Mouse (Mus musculus): ENCODE results near the gene Ccl11. TPM values are rescaled to one million over a fixed set of nuclear protein-coding genes. Genes with fewer than 3 reads are reported as not detected.

Gene Ccl11
- polyA plus RNA-seq, 1 experiment from 2014 or later = not detected

DNA sequence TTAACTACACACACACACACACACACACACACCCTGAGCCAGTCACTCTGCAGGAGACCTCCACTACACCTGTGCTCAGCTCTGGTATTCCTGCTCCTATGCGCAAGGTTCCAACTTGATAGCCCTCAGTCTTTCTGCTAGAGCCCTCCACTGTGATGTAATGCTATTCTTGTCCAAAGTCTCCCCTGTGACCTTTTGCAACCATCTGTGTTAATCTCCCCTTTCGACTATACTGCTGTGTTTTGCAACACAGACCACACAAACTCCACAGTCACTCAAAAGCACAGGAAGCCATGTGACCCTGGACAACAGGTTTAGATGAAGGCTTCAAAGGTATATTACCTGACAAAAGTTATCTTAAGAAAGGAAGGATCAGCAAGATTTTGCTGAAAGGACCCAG lies 5.8 kb downstream of the Ccl11 start:
- Histone ChIP-seq H3K4me3 (replicated peaks) (no peak overlapping the region), H3K27me3 (no peaks in the 10 kb centered on the region), H3K9me3 (no peaks in the 10 kb centered on the region), H3K4me2 (replicated peaks) (no peak overlapping the region), H3K36me3 (no peaks in the 10 kb centered on the region), H3K27ac (no peak overlapping the region), H3K9ac (replicated peaks) (no peak overlapping the region), H3K4me1 (replicated peaks) (no peaks in the 10 kb centered on the region)
- no peak for ATAC-seq
- WGBS = 85% methylated on average over 2 of the region's 2 CpGs

GRCm38 (mm10) chr11:82066953-82067571 lies 9.4 kb downstream of the Ccl11 start:
- 87% methylated on average over 7 of the region's 7 CpGs for WGBS
- no peak overlapping the region for H3K27ac ChIP-seq
- no peak overlapping the region for H3K9ac ChIP-seq (replicated peaks)
- H3K9me3 ChIP-seq = no peaks in the 10 kb centered on the region
- no peak overlapping the region for H3K4me2 ChIP-seq (replicated peaks)
- H3K36me3 ChIP-seq = no peaks in the 10 kb centered on the region
- no peaks in the 10 kb centered on the region for H3K27me3 ChIP-seq
- no peak for ATAC-seq
- no peak overlapping the region for H3K4me3 ChIP-seq (replicated peaks)
- H3K4me1 ChIP-seq (replicated peaks) = no peaks in the 10 kb centered on the region

GRCm38 (mm10) chr11:82071076-82071475 lies 13.5 kb downstream of the Ccl11 start:
- H3K9me3 ChIP-seq = no peaks in the 10 kb centered on the region
- H3K36me3 ChIP-seq = no peaks in the 10 kb centered on the region
- no peak overlapping the region for H3K4me2 ChIP-seq (replicated peaks)
- H3K27ac ChIP-seq = no peak overlapping the region
- no peak overlapping the region for H3K4me3 ChIP-seq (replicated peaks)
- WGBS = 80% methylated on average over 3 of the region's 3 CpGs
- H3K9ac ChIP-seq (replicated peaks) = no peak overlapping the region
- ATAC-seq = no peak
- no peaks in the 10 kb centered on the region for H3K27me3 ChIP-seq
- H3K4me1 ChIP-seq (replicated peaks) = no peaks in the 10 kb centered on the region

- H3K9ac ChIP-seq (replicated peaks) = no peak overlapping the region
- H3K4me2 ChIP-seq (replicated peaks) = no peak overlapping the region
- no peak overlapping the region for H3K27ac ChIP-seq
- no peaks in the 10 kb centered on the region for H3K27me3 ChIP-seq
- 76% methylated on average over 1 of the region's 1 CpGs for WGBS
- no peaks in the 10 kb centered on the region for H3K4me1 ChIP-seq (replicated peaks)
- no peaks in the 10 kb centered on the region for H3K9me3 ChIP-seq
- no peaks in the 10 kb centered on the region for H3K36me3 ChIP-seq
- ATAC-seq = no peak
- H3K4me3 ChIP-seq (replicated peaks) = no peak overlapping the region
These were observed 14.8 kb downstream of the Ccl11 start for GRCm38 (mm10) chr11:82072374-82072773.

DNA sequence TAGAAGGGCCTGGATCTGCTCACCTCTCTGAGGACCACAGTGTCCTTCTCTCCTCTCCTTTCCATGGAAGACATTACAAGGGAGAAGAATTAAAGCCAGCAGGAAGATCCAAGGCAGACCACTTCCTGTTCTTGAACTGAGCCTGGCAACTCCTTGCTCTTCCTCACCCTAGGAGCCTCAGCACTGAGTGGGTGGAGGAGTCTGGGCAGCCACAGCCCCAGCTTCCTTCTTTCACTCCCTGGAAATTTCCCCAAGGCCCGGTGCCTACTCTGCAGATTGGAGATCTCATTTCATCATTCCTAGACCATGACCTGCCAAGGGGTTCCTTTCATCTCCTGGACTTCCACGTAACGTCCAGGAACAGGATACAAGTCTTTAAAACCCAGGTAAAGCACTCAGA lies 15.4 kb downstream of the Ccl11 start:
- H3K4me3 ChIP-seq (replicated peaks) = no peak overlapping the region
- H3K9me3 ChIP-seq = no peaks in the 10 kb centered on the region
- H3K27me3 ChIP-seq = no peaks in the 10 kb centered on the region
- no peak for ATAC-seq
- no peak overlapping the region for H3K4me2 ChIP-seq (replicated peaks)
- H3K9ac ChIP-seq (replicated peaks) = no peak overlapping the region
- H3K36me3 ChIP-seq = no peaks in the 10 kb centered on the region
- H3K4me1 ChIP-seq (replicated peaks) = no peaks in the 10 kb centered on the region
- WGBS = 86% methylated on average over 3 of the region's 3 CpGs
- H3K27ac ChIP-seq = no peak overlapping the region

DNA sequence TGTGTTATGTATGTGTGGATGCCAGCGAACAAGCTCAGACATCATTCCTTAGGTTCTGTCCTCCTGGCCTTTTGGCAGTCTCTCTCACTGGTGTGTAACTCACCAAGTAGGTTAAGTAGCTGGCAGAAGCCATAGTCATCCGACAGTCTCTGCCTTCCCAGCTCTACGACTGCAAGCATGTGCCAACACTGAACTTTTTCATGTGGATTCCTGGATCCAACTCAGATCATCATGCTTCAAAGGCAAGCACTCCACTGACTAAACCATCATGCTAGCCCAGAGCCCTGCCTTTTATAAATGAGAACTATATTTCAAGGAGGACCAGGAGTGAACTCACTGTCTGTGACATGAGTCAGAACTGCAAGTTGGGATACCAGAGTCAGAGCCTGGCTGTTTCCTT lies 16.1 kb downstream of the Ccl11 start:
- Histone ChIP-seq H3K4me1 (replicated peaks) (no peaks in the 10 kb centered on the region), H3K27me3 (no peaks in the 10 kb centered on the region), H3K4me3 (replicated peaks) (no peak overlapping the region), H3K4me2 (replicated peaks) (no peak overlapping the region), H3K27ac (no peak overlapping the region), H3K36me3 (no peaks in the 10 kb centered on the region), H3K9ac (replicated peaks) (no peak overlapping the region), H3K9me3 (no peaks in the 10 kb centered on the region)
- ATAC-seq = no peak
- 87% methylated on average over 3 of the region's 3 CpGs for whole genome bisulfite sequencing

DNA sequence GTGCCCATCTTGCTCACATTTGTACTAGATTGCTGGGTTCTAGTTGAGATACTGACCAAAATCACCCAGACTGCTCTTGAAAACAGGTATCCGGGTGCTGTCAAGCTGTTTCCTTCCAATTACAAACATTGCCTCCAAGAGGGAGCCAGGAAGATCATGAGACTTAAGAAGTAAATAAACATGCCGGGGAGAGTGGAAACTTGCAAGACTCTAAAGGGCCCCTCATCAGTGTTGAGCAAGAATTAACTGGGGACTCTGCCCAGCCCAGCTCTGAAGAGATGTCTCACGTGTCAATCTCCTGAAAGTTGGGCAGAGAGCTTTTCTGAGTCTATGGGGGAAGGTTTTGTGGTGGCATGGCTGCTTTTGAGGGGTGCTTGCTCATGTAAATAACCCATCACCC lies 19.4 kb downstream of the Ccl11 start:
- no peaks in the 10 kb centered on the region for H3K9me3 ChIP-seq
- 79% methylated on average over 3 of the region's 3 CpGs for WGBS
- no peak overlapping the region for H3K4me2 ChIP-seq (replicated peaks)
- no peaks in the 10 kb centered on the region for H3K27me3 ChIP-seq
- H3K27ac ChIP-seq = no peak overlapping the region
- no peak overlapping the region for H3K4me3 ChIP-seq (replicated peaks)
- H3K4me1 ChIP-seq (replicated peaks) = no peaks in the 10 kb centered on the region
- no peak for ATAC-seq
- H3K36me3 ChIP-seq = no peaks in the 10 kb centered on the region
- H3K9ac ChIP-seq (replicated peaks) = no peak overlapping the region

- Histone ChIP-seq H3K9me3 (no peaks in the 10 kb centered on the region), H3K27ac (no peak overlapping the region), H3K4me1 (replicated peaks) (no peaks in the 10 kb centered on the region), H3K36me3 (no peaks in the 10 kb centered on the region), H3K4me2 (replicated peaks) (no peak overlapping the region), H3K27me3 (no peaks in the 10 kb centered on the region), H3K9ac (replicated peaks) (no peak overlapping the region), H3K4me3 (replicated peaks) (no peak overlapping the region)
- no peak for ATAC-seq
These were observed 20.6 kb downstream of the Ccl11 start for GRCm38 (mm10) chr11:82078136-82078730.

- no peak for ATAC-seq
- WGBS = 83% methylated on average over 3 of the region's 3 CpGs
- H3K27me3 ChIP-seq = no peaks in the 10 kb centered on the region
These were observed 23.2 kb downstream of the Ccl11 start for GRCm38 (mm10) chr11:82080865-82081264.

GRCm38 (mm10) chr11:82084360-82084759 lies 26.7 kb downstream of the Ccl11 start:
- ATAC-seq = no peak
- Histone ChIP-seq H3K27ac (no peak overlapping the region), H3K9me3 (no peaks in the 10 kb centered on the region), H3K4me1 (replicated peaks) (no peaks in the 10 kb centered on the region), H3K4me2 (replicated peaks) (no peak overlapping the region), H3K36me3 (no peaks in the 10 kb centered on the region), H3K4me3 (replicated peaks) (no peak overlapping the region), H3K27me3 (no peaks in the 10 kb centered on the region), H3K9ac (replicated peaks) (no peak overlapping the region)
- 89% methylated on average over 3 of the region's 3 CpGs for WGBS

More at GRCm38 (mm10) chr11:82080865-82081264, 23.2 kb downstream of the Ccl11 start:
- no peaks in the 10 kb centered on the region for H3K9me3 ChIP-seq
- H3K9ac ChIP-seq (replicated peaks) = no peak overlapping the region
- H3K4me2 ChIP-seq (replicated peaks) = no peak overlapping the region
- H3K4me3 ChIP-seq (replicated peaks) = no peak overlapping the region
- H3K4me1 ChIP-seq (replicated peaks) = no peaks in the 10 kb centered on the region
- H3K36me3 ChIP-seq = no peaks in the 10 kb centered on the region
- H3K27ac ChIP-seq = no peak overlapping the region

GRCm38 (mm10) chr11:82099511-82100323 lies 42.1 kb downstream of the Ccl11 start:
- Histone ChIP-seq H3K9me3 (no peaks in the 10 kb centered on the region), H3K27ac (no peak overlapping the region), H3K4me2 (replicated peaks) (no peak overlapping the region), H3K9ac (replicated peaks) (no peak overlapping the region), H3K4me3 (replicated peaks) (no peak overlapping the region), H3K36me3 (no peaks in the 10 kb centered on the region), H3K4me1 (replicated peaks) (no peaks in the 10 kb centered on the region), H3K27me3 (no peaks in the 10 kb centered on the region)
- 90% methylated on average over 10 of the region's 10 CpGs for WGBS
- no peak for ATAC-seq

DNA sequence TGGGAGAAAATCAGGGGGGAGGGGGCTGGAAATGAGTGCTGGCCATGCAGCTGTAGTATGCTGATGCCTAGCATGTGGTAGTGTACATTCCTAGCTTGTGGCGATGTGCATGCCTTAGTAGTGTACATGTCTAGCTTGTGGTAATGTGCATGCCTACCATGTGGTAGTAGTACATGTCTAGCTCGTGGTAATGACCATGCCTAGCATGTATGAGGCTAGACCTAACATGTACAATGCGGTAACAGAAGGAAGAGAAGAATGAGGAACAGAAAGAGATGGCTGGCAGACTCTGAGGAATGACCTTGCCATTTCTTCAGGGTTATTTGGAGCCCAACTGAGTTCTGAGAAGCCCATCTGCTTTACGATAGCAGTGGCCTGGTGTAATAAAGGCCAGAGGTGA lies 43.5 kb downstream of the Ccl11 start:
- no peak overlapping the region for H3K27ac ChIP-seq
- 85% methylated on average over 4 of the region's 4 CpGs for WGBS
- H3K9me3 ChIP-seq = no peaks in the 10 kb centered on the region
- no peak for ATAC-seq
- H3K4me1 ChIP-seq (replicated peaks) = no peaks in the 10 kb centered on the region
- no peaks in the 10 kb centered on the region for H3K36me3 ChIP-seq
- no peak overlapping the region for H3K9ac ChIP-seq (replicated peaks)
- no peak overlapping the region for H3K4me3 ChIP-seq (replicated peaks)
- H3K27me3 ChIP-seq = no peaks in the 10 kb centered on the region
- H3K4me2 ChIP-seq (replicated peaks) = no peak overlapping the region
